Mouse (Mus musculus): ENCODE measurements around the gene Olfr1497.
"Not testable (repeated sequence)": the region's sequence is repeated elsewhere in the genome, so short reads cannot be mapped to it uniquely, and the experiment has no call there.

Gene Olfr1497

GRCm38 (mm10) chr19:13798102-13798501 lies at the start of gene Olfr1497:
Gene Olfr1497 (minus strand): TSS chr19:13798202.
- DNase-seq (ENCODE audit: low spot score in 2 of 2): no peak

- no peak for DNase-seq (ENCODE audit: low spot score in 2 of 2)
Observed at GRCm38 (mm10) chr19:13830388-13830787, 32.4 kb upstream of the Olfr1497 start, which contains the start of gene Olfr1500. Gene Olfr1500 (minus strand): TSS chr19:13830488.

GRCm38 (mm10) chr19:13828447-13828846 lies 30.4 kb upstream of the Olfr1497 start:
- DNase-seq (ENCODE audit: low spot score in 2 of 2): no peak

DNA sequence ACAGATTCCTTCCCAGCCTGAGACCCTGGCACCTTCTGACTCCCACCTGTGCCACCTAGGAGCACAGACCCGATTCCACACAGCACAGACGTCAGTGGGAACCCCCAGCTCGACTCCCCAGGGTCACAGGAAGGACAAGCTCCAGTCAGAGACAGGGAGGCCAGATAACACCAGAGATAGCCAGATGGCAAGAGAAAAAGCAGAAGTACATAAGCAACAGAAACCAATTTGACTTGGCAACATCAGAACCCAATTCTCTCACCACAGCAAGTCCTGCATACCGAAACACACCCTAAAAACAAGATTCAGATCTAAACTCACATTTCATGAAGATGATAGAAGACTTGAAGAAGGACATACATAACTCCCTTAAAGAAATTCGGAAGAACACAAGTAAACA lies 22.8 kb upstream of the Olfr1497 start:
- no peak for DNase-seq (ENCODE audit: low spot score in 2 of 2)

DNA sequence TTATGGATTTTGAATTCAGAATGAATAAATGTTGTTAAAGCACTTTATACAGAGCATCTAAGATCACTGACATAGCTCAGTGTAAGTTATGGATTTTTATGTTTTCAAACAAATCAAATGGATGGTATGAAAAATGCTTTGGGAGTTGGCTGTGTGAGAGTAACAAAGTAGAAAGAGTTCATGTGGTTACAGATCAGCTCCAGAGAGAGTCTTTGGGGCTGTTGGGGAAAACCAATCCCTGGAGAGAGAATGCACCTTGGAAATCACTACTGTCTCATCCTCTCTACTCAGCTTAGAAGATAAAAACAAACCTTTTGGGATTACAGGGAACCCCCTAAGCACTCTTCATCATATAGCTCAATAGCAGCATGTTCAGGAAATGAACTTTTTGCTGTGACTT lies 21.3 kb upstream of the Olfr1497 start, which contains the start of gene Olfr1499:
Olfr1499 (minus strand) TSS at position 101 of the 400 bp plus-strand sequence.
- no peak for DNase-seq (ENCODE audit: low spot score in 2 of 2)

DNA sequence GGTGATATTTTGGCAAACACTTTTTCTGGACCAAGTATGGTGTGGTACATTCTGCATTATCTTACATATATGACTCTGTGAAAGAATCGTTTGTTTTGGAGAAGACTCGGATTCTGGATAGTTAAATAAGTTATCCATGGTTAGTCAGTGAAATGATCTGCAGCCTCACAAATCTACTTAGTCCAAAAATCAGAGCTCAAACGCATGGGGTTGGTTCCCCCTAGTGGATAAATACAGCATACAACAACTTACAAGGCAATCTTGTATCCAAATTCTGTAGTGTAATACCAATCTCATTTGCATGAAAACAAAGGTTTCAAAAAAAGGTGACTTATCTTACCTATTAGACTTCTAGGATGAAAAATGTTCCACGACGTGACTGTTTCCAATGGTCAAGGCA lies 20.8 kb upstream of the Olfr1497 start:
- DNase-seq (ENCODE audit: low spot score in 2 of 2): no peak

DNA sequence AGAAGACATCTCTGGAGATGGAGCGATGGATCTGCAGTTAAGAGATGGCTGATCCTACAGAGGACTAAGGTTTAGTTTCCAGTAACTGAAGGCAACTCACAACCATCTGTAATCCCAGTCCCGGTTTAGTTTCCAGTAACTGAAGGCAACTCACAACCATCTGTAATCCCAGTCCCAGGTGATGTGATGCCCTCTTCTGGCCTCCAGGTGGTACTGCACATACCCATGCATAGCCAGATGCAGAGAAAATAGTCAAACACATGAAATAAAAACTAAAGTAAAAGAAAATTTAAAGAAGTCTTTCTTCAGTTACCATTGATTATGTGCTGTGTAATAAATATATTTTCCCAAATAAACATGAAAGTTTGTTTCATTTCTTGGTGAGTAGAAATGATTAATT lies 14.8 kb upstream of the Olfr1497 start:
- no peak for DNase-seq (ENCODE audit: low spot score in 2 of 2)

DNA sequence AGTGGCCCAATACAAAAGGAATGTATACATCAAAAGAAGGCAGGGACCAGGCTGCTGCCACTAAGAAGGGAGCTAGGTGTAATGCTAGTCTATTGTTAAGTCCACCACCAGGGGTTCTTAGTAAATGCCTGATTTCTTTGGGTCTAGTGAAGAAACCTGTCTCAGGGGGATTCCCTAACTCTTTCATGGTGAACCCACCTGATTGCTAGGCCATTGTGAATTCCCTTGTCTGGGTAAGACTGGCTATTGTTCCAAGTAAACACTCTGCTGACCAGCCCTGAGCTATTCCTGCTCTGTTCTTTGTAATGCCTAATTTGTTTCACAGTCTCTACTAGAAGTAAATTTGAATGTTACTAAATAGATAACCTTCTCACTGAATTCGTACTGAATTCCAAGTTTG lies 7.5 kb upstream of the Olfr1497 start:
- DNase-seq (ENCODE audit: low spot score in 2 of 2): not testable (repeated sequence)

DNA sequence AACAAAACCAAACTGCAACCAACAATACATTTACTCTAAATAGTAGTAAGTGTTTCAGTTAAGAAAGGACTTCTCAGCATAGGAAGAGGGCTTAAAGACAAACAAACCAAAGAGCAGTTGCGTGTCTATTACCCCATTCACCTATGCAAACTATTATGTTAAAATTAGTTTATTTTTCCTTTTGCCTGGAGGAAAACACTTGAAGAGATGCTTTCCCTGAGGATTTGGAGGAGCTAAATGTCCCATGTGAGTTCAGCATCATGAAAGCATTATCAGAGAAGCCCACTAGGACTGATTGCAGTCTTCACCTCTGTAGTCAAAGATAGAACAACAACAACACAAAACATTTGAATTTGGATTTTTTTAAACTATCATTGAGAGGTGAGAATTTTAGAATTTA lies 20.4 kb downstream of the Olfr1497 start, which contains the start of gene Olfr1496:
Olfr1496 (plus strand) TSS at position 301 of the 400 bp plus-strand sequence.
- DNase-seq (ENCODE audit: low spot score in 2 of 2): no peak

- DNase-seq (ENCODE audit: low spot score in 2 of 2): no peak
Observed at GRCm38 (mm10) chr19:13768565-13769276, 29.3 kb downstream of the Olfr1497 start.

DNA sequence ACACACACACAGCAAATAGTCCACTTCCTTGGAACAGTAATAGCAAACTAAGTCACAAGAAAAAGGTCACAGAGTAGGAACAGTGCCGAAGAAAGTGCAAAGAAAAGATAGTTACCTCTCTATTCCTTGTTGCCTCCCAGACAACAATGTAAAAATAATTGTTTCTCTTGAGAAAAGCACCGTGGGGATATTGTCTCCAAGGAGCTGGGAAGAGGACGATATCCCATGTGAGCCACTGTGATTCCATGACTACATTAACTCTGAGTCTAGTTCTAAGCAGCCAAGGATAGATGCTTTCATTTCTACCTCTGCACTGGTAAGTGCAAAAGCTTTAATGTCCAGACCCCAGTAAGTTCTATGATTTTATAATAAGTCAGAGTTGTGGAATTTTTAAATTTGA lies 33.7 kb downstream of the Olfr1497 start, which contains the start of gene Olfr1495:
Olfr1495 (plus strand) TSS at position 301 of the 400 bp plus-strand sequence.
- no peak for DNase-seq (ENCODE audit: low spot score in 2 of 2)

GRCm38 (mm10) chr19:13749366-13749765 lies 48.6 kb downstream of the Olfr1497 start:
- no peak for DNase-seq (ENCODE audit: low spot score in 2 of 2)

Measured in spleen, postnatal 4 days (tissue).